Mouse (Mus musculus): ENCODE measurements around the gene Pcmt1.
"Not testable (repeated sequence)": the region's sequence is repeated elsewhere in the genome, so short reads cannot be mapped to it uniquely, and the experiment has no call there.

The Pcmt1 gene

DNA sequence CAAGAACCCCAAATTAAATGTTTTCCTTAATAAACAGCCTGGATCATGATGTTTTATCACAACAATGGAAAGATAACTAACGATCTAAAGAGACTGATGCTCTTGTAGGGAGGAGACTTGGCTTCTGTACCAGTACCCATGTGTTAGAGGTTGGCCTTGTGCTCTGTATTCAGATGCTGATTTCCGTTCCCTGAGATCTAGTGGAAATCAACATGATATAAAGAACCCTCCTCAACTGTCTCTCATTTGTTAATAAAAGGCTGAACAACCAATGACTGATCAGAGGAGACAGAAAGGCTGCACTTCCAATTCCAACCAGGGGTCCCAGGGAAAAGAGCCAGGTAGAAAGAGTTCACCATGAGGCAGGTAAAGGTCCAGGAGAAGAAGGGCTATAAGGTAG is 35.0 kb downstream of the Pcmt1 start:
- DNase-seq (ENCODE audit: low read depth, low spot score) = no peak

DNA sequence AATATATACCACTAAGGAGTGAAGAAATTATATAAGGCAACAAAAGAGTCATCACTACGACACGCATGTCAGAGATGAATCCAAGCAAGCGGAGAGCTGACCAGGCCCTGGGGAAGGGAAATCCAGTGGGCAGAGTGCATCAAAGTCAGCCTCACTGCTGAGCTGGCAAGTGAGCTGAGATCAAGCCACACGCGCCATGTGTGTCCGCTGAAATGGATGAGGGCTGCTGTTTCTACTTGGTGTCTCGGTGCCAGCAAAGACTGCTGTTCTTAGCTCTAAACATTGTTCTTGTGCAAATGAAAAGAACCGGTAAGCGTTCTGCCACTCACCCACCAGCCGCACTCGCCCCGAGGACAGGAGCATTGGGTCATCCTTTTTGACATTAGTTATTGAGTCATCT is 40.6 kb downstream of the Pcmt1 start:
- DNase-seq (ENCODE audit: low read depth, low spot score) = no peak

DNA sequence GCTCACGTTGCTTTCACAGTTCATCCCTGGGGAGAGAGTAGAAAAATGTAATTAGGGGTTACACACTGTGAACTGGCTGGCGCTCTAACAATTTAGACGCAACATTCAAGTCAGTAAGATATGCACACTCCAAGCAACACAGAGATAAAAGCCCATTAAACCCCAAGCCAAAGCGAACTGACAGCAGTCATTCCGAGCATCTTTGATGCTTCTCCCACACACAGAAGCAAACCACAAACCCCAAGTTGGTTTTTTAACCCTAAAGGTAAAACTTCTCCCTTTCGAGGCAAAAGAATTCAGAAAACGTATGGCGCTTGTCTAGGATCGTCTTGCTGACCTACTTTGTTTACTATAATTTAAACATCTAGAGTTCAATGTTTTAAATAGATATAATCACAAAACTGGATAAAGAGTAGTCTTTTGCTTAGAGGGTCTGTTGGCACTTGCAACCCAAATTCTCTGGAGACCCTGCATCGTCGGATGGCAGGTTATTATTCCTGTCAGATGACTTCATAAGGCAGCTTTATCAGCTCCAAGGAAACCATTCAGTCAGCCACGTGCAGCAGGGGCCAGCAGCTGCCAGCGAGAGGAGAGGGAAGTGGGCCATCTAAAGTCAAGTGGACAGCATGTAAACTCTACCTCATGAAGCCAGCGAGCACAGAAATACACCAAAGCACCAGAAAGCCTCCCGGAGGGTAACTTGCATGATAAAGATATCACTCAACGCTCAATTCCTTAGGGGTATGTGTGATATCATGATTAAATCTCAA is 49.8 kb downstream of the Pcmt1 start:
- DNase-seq (ENCODE audit: low read depth, low spot score) = no peak

- no peak for DNase-seq (ENCODE audit: low read depth, low spot score)
Measured at GRCm38 (mm10) chr10:7630286-7630685, 50.6 kb downstream of the Pcmt1 start.

GRCm38 (mm10) chr10:7629092-7629491 is 51.8 kb downstream of the Pcmt1 start:
- peak; percentile 45 for DNase-seq (ENCODE audit: low read depth, low spot score)

GRCm38 (mm10) chr10:7623861-7624518 is 56.9 kb downstream of the Pcmt1 start:
- DNase-seq (ENCODE audit: low read depth, low spot score) = no peak

GRCm38 (mm10) chr10:7622378-7622777 is 58.6 kb downstream of the Pcmt1 start:
- DNase-seq (ENCODE audit: low read depth, low spot score) = peak; percentile 86

DNA sequence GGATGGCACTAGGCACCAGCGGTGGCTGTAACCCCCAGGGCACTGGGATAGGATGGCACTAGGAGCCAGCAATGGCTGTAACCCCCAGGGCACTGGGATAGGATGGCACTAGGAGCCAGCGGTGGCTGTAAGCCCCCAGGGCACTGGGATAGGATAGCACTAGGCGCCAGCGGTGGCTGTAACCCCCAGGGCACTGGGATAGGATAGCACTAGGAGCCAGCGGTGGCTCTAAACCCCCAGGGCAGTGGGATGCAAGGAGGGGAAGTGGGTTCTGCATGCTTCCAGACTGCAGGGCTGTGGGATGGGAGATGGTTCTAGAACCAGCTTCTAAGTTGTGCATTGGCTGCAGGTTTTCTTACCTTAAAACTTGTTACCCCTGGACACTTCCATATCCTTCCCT is 60.2 kb downstream of the Pcmt1 start:
- no peak for DNase-seq (ENCODE audit: low read depth, low spot score)

GRCm38 (mm10) chr10:7619821-7620241 is 61.1 kb downstream of the Pcmt1 start:
- no peak for DNase-seq (ENCODE audit: low read depth, low spot score)

DNA sequence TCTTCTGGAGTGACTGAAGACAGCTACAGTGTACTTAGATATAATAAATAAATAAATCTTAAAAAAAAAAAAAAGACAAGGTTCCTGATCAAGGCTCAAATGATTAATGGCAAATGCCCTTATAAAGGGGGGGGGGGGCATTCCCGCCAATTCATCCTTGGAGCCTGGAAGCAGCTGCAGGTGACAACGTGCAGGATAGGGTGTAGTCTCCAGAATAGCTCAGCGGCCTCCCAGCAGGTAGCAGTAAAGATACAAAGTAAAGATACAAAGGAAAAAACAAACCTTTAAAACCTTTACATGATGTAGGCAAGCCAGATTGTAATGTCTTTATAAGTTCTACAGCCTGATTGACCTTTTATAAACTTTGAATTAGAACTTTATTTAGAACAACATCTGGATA is 63.4 kb downstream of the Pcmt1 start:
- DNase-seq (ENCODE audit: low read depth, low spot score) = not testable (repeated sequence)

DNA sequence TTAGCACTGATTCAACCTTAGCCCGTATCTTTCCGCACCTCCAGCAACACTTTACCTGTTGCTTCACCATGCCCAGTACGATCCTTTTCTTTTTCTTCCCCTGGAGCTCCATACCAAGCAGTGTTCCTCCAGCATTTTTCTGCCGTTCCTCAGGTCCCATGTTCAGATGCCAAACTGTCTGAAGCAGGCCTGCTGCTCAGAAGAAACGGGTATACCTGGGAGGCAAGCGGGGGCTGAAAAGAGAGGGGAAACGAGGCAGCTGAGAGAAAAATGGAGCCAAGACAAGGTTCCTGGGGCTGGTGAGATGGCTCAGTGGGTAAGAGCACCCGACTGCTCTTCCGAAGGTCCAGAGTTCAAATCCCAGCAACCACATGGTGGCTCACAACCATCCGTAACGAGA is 63.8 kb downstream of the Pcmt1 start:
- not testable (repeated sequence) for DNase-seq (ENCODE audit: low read depth, low spot score)

- no peak for DNase-seq (ENCODE audit: low read depth, low spot score)
Measured at GRCm38 (mm10) chr10:7614834-7615233, 66.1 kb downstream of the Pcmt1 start.

DNA sequence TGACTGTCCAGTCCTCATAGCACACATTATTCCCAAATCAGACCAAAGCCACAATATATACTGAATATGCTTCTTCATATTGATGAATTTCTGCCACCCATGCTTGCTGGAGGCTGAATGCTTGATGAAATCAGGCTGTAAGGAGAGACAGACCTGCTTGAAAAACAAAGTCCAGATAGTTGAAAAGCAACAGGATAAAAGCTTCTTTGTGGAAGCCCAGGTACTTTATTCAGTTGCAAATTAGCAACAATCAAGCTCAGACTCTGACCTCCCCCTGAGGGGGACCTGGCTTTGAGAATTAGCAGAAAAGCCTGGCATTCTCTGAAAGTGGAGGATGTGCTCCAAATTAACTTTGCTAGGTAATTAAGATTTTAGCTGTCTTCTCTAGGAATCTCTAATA is 68.7 kb downstream of the Pcmt1 start:
- not testable (repeated sequence) for DNase-seq (ENCODE audit: low read depth, low spot score)

DNA sequence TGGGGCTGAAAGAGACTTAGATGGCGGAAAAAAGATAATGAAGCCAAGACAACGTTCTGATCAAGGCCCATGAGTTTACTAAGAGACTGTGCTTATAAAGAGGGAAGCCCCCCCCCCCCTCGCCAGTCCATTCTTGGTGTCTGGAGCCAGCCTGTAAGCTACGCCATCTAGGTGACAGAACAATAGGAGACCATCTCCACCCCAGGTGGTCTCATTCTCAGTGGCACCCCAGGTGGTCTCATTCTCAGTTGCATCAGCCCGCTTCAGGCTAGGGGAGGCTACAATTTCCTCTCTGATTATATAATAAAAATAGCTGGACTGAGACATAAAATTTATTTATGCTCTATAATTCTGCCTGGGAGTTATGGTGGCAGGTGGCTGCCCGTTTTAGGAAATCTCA is 69.3 kb downstream of the Pcmt1 start:
- DNase-seq (ENCODE audit: low read depth, low spot score) = no peak

DNA sequence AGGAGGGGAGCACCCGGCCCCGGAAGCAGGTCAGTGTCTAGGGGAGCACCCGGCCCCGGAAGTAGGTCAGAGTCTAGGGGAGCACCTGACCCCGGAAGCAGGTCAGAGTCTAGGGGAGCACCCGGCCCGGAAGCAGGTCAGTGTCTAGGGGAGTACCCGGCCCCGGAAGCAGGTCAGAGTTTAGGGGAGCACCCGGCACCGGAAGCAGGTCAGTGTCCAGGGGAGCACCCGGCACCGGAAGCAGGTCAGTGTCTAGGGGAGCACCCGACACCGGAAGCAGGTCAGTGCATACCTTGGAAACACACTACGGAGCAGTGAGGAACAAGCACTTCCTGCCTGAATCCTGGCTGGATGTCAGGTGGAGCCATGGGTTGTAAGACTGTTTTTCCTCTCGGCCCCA is 72.3 kb downstream of the Pcmt1 start:
- no peak for DNase-seq (ENCODE audit: low read depth, low spot score)

- no peak for DNase-seq (ENCODE audit: low read depth, low spot score)
Measured at GRCm38 (mm10) chr10:7606437-7606836, 74.5 kb downstream of the Pcmt1 start.

GRCm38 (mm10) chr10:7605168-7605567 is 75.8 kb downstream of the Pcmt1 start:
- no peak for DNase-seq (ENCODE audit: low read depth, low spot score)

GRCm38 (mm10) chr10:7600647-7601046 is 80.3 kb downstream of the Pcmt1 start:
- DNase-seq (ENCODE audit: low read depth, low spot score) = peak; percentile 44

DNA sequence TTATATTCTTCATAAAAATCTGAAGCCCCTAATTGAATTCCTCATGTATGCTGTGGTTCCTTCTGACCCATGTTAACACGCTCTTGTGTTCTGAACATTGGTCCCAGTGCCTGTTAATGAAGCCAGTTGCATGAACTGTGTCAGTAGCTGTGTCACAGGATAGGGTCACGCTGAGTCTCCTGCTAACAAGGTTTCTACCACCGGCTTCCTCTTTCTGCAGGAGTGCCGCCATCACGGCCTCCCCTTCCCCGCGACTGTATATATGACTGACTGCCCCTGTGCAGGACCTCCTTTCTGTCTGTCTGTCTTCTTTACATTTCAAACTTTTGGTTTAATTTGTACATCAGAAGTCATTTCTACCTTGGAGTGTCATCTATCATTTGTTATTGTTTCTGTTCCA is 82.8 kb downstream of the Pcmt1 start:
- no peak for DNase-seq (ENCODE audit: low read depth, low spot score)

DNA sequence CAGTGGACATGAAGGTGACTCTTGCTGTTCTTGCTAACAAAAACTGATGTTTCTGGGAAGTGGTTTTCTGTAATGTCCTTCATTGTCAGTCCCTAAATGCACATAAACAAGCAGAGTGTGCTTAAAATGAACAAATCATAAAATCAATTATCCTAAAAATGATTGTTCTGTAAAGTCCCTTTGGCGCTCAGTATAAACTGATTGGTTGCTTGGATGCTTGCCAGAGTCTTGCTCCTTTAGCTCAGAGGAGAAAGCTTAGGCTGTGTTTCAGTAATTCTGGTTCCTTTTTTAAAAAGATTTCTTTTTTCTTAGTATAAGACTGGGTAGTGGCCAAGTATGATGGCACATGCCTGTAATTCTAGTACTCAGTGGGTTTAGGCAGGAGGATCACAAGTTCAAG is 84.7 kb downstream of the Pcmt1 start:
- no peak for DNase-seq (ENCODE audit: low read depth, low spot score)

GRCm38 (mm10) chr10:7594797-7595196 is 86.1 kb downstream of the Pcmt1 start:
- DNase-seq (ENCODE audit: low read depth, low spot score) = no peak

DNA sequence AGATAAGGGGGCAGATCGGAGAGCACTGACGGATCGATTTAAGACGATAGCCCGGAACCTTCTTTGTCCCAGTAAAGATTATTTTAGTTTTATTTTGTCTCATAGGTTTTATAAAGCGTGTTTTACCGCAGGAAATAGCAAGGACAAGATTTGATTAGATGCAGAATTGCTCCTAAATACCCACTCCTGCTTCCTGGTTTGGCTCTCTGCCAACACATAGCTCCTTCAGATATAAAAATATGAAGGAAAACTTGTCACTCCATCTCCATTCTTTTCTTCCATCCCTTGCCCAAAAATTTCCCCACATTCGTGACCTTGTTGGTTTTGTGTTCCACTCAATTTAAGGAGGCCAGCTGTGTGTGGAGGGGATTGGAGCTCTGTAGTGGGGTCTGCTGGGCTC is 90.1 kb downstream of the Pcmt1 start:
- no peak for DNase-seq (ENCODE audit: low read depth, low spot score)

GRCm38 (mm10) chr10:7590234-7590689 is 90.7 kb downstream of the Pcmt1 start:
- DNase-seq (ENCODE audit: low read depth, low spot score) = no peak
